Mouse (Mus musculus) neural tube, embryonic 15.5 days (tissue): ENCODE results near the gene Tpp1. TPM values are rescaled to one million over a fixed set of nuclear protein-coding genes. Genes with fewer than 3 reads are reported as not detected.
"Not testable (repeated sequence)": the region's sequence is repeated elsewhere in the genome, so short reads cannot be mapped to it uniquely, and the experiment has no call there.

Source experiments
- ATAC-seq: fragments of 200-750 bp; cut with Nextera tagmentation; 2 replicates; pipeline ENCODE4 v1.8.0; 2017; ENCODE audit warnings: mild to moderate bottlenecking, moderate TSS enrichment, moderate library complexity; ENCODE audit not compliant: low FRiP score
- H3K27ac ChIP-seq: fragments of 300-500 bp; sonication (generic); replicated peaks from 2 replicates; pipeline ENCODE4 v1.5.1; 2015; ENCODE audit warnings: mild to moderate bottlenecking, inconsistent platforms
- H3K27me3 ChIP-seq: fragments of 300-500 bp; sonication (generic); replicated peaks from 2 replicates; pipeline ENCODE4 v1.6.1; 2015; ENCODE audit warnings: inconsistent platforms
- H3K36me3 ChIP-seq: fragments of 300-500 bp; sonication (generic); 2 replicates; pipeline ENCODE4 v1.6.1; 2015; ENCODE audit warnings: inconsistent platforms
- H3K4me1 ChIP-seq: fragments of 300-500 bp; sonication (generic); 2 replicates; pipeline ENCODE4 v1.6.1; 2015; ENCODE audit warnings: inconsistent platforms
- H3K4me2 ChIP-seq: fragments of 300-500 bp; sonication (generic); 2 replicates; pipeline ENCODE4 v1.6.1; 2015; ENCODE audit warnings: inconsistent platforms, mild to moderate bottlenecking, moderate library complexity
- H3K4me3 ChIP-seq: fragments of 300-500 bp; sonication (generic); replicated peaks from 2 replicates; pipeline ENCODE4 v1.5.1; 2015; ENCODE audit warnings: mild to moderate bottlenecking, inconsistent platforms
- H3K9ac ChIP-seq: fragments of 300-500 bp; sonication (generic); replicated peaks from 2 replicates; pipeline ENCODE4 v1.6.1; 2015; ENCODE audit warnings: mild to moderate bottlenecking, inconsistent platforms
- H3K9me3 ChIP-seq: fragments of 300-500 bp; sonication (generic); replicated peaks from 2 replicates; pipeline ENCODE4 v1.6.1; 2016; ENCODE audit warnings: inconsistent platforms
- WGBS: fragments of 180-500 bp; shearing (Covaris S2); methylation state at CpG from one replicate; pipeline ENCODE4 v1.1.7; 2015; ENCODE audit warnings: mixed read lengths; 5-methylcytosine and 5-hydroxymethylcytosine counted together
- polyA plus RNA-seq: library from polyadenylated mRNA; unstranded; fragments of >200 nt; fragmentation: Nextera tagmentation; extraction: Ambion mirVana; gene quantifications from 2 replicates; pipeline ENCODE4 v1.2.1, GENCODE M21; 2015

Gene Tpp1
- polyA plus RNA-seq, 1 experiment from 2014 or later, result 41.4 TPM

DNA sequence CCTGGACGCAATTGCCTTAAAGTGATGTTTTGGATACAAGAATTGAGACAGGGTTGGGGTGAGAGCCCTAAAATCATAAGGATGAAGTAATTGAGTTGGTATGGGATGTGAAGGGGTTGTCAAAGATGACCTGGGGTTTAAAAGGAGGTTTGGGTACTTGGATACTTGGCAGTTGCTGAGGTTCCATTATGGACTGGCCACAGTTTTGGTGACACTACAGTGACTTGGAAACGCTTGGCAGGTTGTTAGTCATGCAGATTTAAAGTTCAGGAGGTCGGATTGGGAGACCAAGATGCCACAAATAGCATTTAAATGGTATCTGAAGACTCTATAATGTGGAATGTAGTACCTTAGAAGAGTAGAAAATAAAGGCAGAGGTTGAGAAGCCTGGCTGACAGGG is 14.4 kb downstream of the Tpp1 start:
- peak overlapping the region; percentile 91; the same call in 1 of the 2 replicates for H3K9ac ChIP-seq
- no peak for ATAC-seq
- no peaks in the 10 kb centered on the region for H3K27me3 ChIP-seq
- H3K4me1 ChIP-seq, result peaks cover 37% of the 10 kb centered on the region
- peak overlapping the region; percentile 86 for H3K4me3 ChIP-seq
- 0 out of 2 replicates have a peak overlapping the region, but pooled peaks have one; percentile 86 for H3K27ac ChIP-seq
- H3K36me3 ChIP-seq, result peaks cover 45% of the 10 kb centered on the region
- peak overlapping the region; percentile 89 for H3K4me2 ChIP-seq
- H3K9me3 ChIP-seq, result no peaks in the 10 kb centered on the region
- 33% methylated on average over 3 of the region's 3 CpGs for WGBS

DNA sequence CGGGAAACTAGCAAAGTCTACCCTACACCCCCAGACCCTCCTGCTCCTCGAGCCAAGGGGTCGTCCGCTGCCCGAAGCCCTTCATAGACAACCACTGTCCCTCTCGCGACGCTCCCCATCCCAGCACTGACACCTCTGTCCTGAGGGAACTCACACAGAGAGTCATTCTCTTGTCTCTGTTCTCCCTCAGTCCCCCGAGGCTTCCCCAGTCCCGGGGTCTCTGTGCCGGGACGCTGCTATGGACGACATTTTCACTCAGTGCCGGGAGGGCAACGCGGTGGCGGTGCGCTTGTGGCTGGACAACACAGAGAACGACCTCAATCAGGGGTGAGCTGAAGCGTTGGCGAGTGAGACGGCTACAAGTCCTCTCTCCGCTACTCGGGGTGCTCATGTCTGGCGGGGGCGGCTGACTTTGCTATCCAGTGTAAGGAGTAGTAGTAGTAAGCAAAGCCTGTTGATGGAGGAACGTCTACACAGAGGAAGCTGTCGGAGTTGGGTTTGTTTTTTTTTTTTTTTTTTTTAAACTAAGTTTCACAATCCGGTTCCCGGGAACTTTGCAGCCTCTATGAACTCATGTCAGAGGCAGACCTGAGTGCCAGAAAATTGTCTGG is 15.0 kb downstream of the Tpp1 start, which contains the start of gene Rrp8:
Gene Rrp8 (minus strand): TSS at position 475 of the 611 bp plus-strand sequence.
- Histone ChIP-seq H3K36me3 (peaks cover 45% of the 10 kb centered on the region), H3K4me1 (peaks cover 37% of the 10 kb centered on the region), H3K4me3 (peak within 1 kb of the TSS; percentile 86), H3K9ac (peak within 1 kb of the TSS; percentile 91), H3K4me2 (peak within 1 kb of the TSS; percentile 89), H3K9me3 (no peaks in the 10 kb centered on the region), H3K27me3 (no peaks in the 10 kb centered on the region), H3K27ac (peak within 1 kb of the TSS; percentile 86)
- peak; percentile 33; the same call in 1 of the 2 replicates for ATAC-seq
- WGBS, result under 1% methylated on average over 30 of the region's 30 CpGs

DNA sequence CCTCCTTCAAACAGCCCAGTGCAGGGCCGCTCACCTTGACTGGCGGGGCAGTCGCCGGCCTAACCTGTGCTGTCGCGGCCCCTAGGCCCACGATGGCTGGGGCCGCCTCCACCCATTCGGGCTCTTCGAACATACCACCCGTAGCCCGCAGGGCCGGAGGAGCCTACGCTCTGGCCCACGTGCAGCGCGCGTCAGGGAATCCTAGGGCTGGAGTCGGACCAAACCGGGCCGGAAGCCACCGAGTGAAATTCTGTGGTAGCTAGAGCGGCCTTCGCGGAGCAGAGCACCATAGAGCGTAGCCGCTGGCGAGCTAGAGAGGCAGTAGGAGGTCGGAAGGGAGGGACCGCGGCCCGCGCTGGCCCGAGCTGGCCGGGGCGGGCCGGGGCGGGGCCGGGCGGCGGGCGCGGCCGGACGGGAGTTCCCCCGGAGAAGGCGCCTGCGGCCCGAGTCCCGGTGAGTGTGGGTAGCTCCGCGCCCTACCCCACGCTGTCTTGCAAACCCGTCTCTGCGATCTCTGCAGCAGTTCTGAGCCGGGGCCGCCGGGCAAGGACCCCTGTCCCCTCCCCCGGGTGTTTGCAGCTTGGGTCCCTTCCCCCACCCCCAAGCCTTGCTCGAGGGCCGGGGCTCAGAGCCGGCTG is 15.7 kb downstream of the Tpp1 start, which contains the start of gene Ilk:
Gene Ilk (plus strand): TSS at position 329 of the 638 bp plus-strand sequence.
- H3K4me2 ChIP-seq, result peak within 1 kb of the TSS; percentile 89
- peak within 1 kb of the TSS; percentile 91 for H3K9ac ChIP-seq
- 1% methylated on average over 37 of the region's 62 CpGs for WGBS
- H3K4me3 ChIP-seq, result peak within 1 kb of the TSS; percentile 86
- H3K27me3 ChIP-seq, result no peaks in the 10 kb centered on the region
- peak within 1 kb of the TSS; percentile 86 for H3K27ac ChIP-seq
- H3K9me3 ChIP-seq, result no peaks in the 10 kb centered on the region
- H3K4me1 ChIP-seq, result peaks cover 37% of the 10 kb centered on the region
- H3K36me3 ChIP-seq, result peaks cover 45% of the 10 kb centered on the region
- peak; percentile 94 for ATAC-seq

DNA sequence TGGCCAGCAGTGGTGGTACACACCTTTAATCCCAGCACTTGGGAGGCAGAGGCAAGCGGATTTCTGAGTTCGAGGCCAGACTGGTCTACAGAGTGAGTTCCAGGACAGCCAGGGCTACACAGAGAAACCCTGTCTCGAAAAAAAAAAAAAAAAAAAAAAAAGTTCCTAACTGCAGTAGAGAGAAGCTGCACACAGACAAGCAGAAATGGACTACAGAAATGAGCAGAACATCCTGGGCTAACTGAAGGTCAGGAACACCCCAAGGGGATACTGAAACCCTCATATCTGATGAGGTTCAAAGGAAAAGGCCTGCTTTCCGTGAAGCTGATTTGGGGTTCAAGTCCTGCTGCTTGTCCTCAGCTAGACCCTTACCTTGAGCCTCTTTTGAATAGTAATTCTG is 16.6 kb downstream of the Tpp1 start:
- H3K9me3 ChIP-seq, ATAC-seq, H3K27me3 ChIP-seq: not testable (repeated sequence)
- Histone ChIP-seq H3K27ac (peak overlapping the region; percentile 86; the same call in 1 of the 2 replicates), H3K9ac (peak overlapping the region; percentile 91), H3K4me2 (peak overlapping the region; percentile 89), H3K4me1 (peaks cover 37% of the 10 kb centered on the region), H3K36me3 (peaks cover 45% of the 10 kb centered on the region), H3K4me3 (peak overlapping the region; percentile 86)
- WGBS, result 61% methylated on average over 4 of the region's 4 CpGs

DNA sequence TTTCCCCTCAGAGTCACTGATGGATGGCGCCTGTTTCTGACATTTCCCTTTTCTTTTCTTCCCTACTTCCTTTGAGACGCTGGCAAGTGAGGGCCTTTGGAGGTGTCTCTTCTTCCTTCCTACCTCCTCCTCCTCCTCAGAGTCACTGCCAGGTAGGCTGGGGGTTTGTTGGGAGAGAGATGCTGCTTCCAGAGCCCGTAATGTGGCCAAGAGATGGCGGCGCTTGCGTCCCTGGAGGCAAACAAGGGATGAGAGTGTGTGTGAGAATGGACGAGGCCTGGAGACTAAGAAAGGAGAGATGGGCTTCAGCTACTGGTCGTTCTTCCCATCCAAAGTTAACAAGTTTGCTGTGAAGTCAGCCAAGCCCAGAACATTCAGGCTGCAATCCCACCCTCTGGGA is 17.2 kb downstream of the Tpp1 start:
- no peak for ATAC-seq
- Histone ChIP-seq H3K4me3 (no peak overlapping the region), H3K9me3 (no peaks in the 10 kb centered on the region), H3K36me3 (peaks cover 44% of the 10 kb centered on the region), H3K4me1 (peaks cover 33% of the 10 kb centered on the region), H3K27ac (no peak overlapping the region), H3K9ac (peak overlapping the region; percentile 23; the same call in 1 of the 2 replicates), H3K27me3 (no peaks in the 10 kb centered on the region), H3K4me2 (no peak overlapping the region)
- 90% methylated on average over 8 of the region's 8 CpGs for WGBS

DNA sequence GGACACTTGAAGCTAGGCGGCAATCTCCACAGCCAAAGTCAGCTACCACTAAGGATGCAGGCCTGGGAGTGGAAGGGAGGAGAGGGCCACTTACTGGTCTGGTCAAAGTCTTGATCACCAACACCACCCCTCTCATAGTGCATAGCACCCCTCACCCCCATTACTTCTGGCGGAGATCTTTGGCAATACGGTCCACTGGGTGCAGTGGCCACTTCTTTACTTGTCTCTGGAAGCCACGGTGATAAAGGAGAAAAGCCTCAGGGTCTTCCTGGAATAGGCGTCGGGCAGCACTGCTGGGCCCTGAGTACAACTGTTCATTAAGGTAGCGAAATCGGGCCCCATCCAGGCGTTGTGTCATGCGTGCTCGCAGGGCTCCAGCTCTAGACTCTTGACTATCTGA is 18.2 kb downstream of the Tpp1 start:
- no peak overlapping the region for H3K9ac ChIP-seq
- no peak overlapping the region for H3K4me3 ChIP-seq
- 96% methylated on average over 11 of the region's 11 CpGs for WGBS
- H3K4me1 ChIP-seq, result peaks cover 28% of the 10 kb centered on the region
- H3K4me2 ChIP-seq, result no peak overlapping the region
- H3K27me3 ChIP-seq, result no peaks in the 10 kb centered on the region
- H3K9me3 ChIP-seq, result no peaks in the 10 kb centered on the region
- H3K36me3 ChIP-seq, result peaks cover 54% of the 10 kb centered on the region
- H3K27ac ChIP-seq, result no peak overlapping the region
- no peak for ATAC-seq

DNA sequence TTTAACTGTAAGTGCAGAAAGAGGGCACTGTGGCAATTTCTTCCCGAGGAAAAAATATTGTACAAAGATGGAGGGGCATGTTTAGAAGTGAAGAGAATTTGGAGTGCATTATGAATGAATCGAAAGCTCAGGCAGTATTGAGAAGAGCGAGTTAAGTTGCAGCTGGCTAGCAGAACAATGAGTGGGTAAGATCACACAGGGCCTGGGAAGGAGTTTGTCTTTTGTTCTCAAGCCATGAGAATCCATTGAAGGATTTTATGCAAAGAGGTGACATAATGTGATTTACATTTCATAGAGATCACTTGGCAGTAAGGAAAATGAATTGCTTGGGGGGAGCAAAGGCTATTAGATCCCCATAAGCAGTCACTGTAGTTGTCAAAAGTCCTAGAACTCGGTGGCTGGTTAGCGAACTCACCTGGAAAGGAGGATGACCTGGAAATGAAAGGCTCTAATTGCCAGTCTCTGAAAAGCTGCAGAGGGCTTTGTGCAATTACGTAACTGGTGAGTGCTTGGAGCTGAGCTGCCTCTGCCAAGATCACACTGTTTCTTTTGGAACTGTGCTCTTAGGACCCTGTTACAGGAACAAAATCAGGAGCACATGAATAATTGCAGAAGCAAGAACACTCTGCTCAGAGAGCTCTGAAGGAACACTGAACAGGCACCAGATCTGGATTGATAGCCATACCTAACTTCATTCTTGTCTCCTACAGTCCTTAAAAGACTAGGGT is 23.2 kb downstream of the Tpp1 start:
- Histone ChIP-seq H3K36me3 (peaks cover 47% of the 10 kb centered on the region), H3K9me3 (no peaks in the 10 kb centered on the region), H3K4me1 (peaks cover 3% of the 10 kb centered on the region; the same call in 1 of the 2 replicates), H3K27me3 (no peaks in the 10 kb centered on the region), H3K4me2 (no peak overlapping the region), H3K9ac (no peak overlapping the region), H3K27ac (no peak overlapping the region), H3K4me3 (no peak overlapping the region)
- 55% methylated on average over 6 of the region's 6 CpGs for WGBS
- no peak for ATAC-seq

DNA sequence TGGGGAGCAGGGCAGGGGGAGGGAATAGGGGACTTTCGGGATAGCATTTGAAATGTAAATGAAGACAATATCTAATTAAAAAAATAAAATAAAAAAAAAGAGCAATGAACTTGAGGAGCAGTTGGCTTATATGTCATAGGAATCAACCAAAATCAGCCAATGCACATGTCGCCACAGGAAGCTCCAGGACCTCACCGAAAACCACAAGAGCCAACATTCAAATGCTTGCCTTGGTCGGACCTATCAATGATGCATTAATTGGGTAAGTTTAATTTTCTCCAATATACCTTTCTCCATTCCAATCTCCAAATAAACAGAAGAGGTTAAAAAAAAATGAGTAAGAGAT is 25.1 kb downstream of the Tpp1 start:
- WGBS, result 93% methylated on average over 4 of the region's 4 CpGs
- H3K4me3 ChIP-seq, result no peak overlapping the region
- H3K36me3 ChIP-seq, result peaks cover 28% of the 10 kb centered on the region
- no peak overlapping the region for H3K9ac ChIP-seq
- peaks cover 3% of the 10 kb centered on the region; the same call in 1 of the 2 replicates for H3K4me1 ChIP-seq
- no peak overlapping the region for H3K4me2 ChIP-seq
- H3K27ac ChIP-seq, result no peak overlapping the region
- H3K27me3 ChIP-seq, result no peaks in the 10 kb centered on the region
- H3K9me3 ChIP-seq, result no peaks in the 10 kb centered on the region
- no peak for ATAC-seq

DNA sequence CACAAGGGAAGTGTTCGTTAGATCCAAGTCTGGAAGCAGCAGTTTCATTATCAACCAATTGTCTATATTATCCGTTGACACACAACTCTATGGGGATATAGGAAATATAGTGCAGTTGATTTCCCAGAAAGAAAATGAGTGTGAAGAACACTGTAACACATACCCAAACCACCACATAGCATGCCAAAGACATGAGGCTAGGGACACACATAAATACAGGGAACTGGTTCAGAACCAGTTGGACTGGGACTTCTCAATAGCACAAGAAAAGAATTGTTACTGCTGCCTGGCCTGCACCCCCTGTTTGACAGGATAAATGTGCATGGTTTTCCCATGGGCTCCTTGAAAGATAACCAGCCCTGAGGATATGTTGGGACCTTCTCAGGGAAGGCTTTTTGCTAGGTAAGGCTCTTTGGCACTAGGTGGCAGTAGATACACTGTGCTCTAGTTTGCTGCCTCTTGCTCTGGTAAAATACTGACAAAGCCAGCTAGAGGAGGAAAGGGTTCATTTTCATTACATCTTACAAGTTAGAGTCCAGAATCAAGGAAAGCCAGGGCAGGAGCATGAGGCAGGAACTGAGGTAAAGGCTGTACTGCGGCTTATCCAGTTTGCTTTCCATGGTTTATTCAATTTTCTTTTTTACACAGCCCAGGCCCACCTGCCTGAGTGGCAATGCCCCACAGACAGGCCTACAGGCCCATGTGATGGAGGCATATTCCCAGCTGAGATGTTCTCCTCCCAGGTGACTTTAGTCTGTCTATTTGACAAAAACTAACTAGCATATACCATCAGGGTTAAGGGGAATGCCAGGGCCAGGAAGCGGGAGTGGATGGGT is 25.7 kb downstream of the Tpp1 start:
- Histone ChIP-seq H3K4me3 (no peak overlapping the region), H3K9ac (0 out of 2 replicates have a peak overlapping the region, but pooled peaks have one; percentile 3), H3K4me2 (no peak overlapping the region), H3K36me3 (peaks cover 22% of the 10 kb centered on the region), H3K9me3 (no peaks in the 10 kb centered on the region), H3K27ac (peak overlapping the region; percentile 42; the same call in 1 of the 2 replicates), H3K4me1 (peaks cover 3% of the 10 kb centered on the region; the same call in 1 of the 2 replicates), H3K27me3 (no peaks in the 10 kb centered on the region)
- WGBS, result 84% methylated on average over 4 of the region's 4 CpGs
- peak; percentile 87 for ATAC-seq

DNA sequence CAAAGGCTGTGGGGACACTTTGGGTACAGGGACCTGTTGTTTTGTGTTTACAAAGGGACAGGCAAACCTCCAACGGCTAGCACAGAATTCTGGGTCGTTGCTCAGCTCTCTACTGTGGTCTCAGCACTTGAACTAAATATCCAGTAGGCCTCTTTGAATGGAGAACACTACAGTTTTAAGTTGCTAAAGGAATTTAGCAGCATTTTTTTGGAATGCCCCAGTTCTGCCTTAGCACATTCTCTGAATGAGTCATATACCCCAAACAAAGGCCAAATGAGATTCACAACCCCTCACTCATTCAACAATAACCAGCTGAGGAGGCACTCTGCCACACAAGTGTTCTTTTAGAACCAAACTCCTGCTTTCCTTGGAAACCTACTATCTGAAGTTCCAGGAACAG is 30.1 kb downstream of the Tpp1 start:
- Histone ChIP-seq H3K4me1 (peaks cover 3% of the 10 kb centered on the region; the same call in 1 of the 2 replicates), H3K27ac (no peak overlapping the region), H3K36me3 (peaks cover 7% of the 10 kb centered on the region), H3K9ac (no peak overlapping the region), H3K4me3 (no peak overlapping the region), H3K4me2 (no peak overlapping the region), H3K9me3 (no peaks in the 10 kb centered on the region), H3K27me3 (no peaks in the 10 kb centered on the region)
- WGBS, result 85% methylated on average over 2 of the region's 2 CpGs
- no peak for ATAC-seq

DNA sequence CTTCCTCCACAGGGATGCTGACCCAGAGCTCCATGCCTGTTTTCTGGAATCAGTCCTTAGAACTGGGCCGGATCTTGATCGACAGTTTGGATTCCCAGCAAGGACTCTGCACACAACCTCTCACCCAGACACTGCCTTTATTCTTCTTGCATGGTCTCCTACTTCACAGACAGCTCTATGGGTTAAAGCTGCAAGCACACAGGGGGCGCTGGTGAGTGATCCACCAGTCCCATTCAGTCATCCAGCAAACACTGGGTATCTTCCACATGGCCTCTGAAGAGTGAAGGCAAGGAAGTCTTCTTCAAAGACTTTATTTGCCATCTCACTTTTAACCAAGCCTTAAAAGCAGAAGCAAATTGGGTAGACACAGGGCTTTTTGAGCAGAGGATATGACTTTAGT is 36.7 kb downstream of the Tpp1 start:
- ATAC-seq, result no peak
- no peaks in the 10 kb centered on the region for H3K4me1 ChIP-seq
- no peak overlapping the region for H3K9ac ChIP-seq
- no peaks in the 10 kb centered on the region for H3K9me3 ChIP-seq
- H3K27me3 ChIP-seq, result no peaks in the 10 kb centered on the region
- no peak overlapping the region for H3K4me2 ChIP-seq
- WGBS, result 64% methylated on average over 3 of the region's 3 CpGs
- H3K36me3 ChIP-seq, result peaks cover 7% of the 10 kb centered on the region
- H3K27ac ChIP-seq, result no peak overlapping the region
- H3K4me3 ChIP-seq, result no peak overlapping the region
